Mouse (Mus musculus) heart, embryonic 15.5 days (tissue): ENCODE measurements around the gene Smu1. TPM values are rescaled to one million over a fixed set of nuclear protein-coding genes. Genes with fewer than 3 reads are reported as not detected.
A peak's percentile ranks its signal among the peaks of the same experiment; 100 is the strongest.

Experiments used
- ATAC-seq: fragments of 200-750 bp; cut with Nextera tagmentation; replicated peaks from 2 replicates; pipeline ENCODE4 v1.8.0; 2017; ENCODE audit warnings: low read depth, moderate TSS enrichment; ENCODE audit not compliant: insufficient number of reproducible peaks, insufficient read depth, low FRiP score
- H3K27ac ChIP-seq: fragments of 300-500 bp; sonication (generic); 2 replicates; pipeline ENCODE4 v1.5.1; 2015; ENCODE audit warnings: mild to moderate bottlenecking, inconsistent platforms
- H3K27me3 ChIP-seq: fragments of 300-500 bp; sonication (generic); 2 replicates; pipeline ENCODE4 v1.6.1; 2015; ENCODE audit warnings: inconsistent platforms
- H3K36me3 ChIP-seq: fragments of 300-500 bp; sonication (generic); 2 replicates; pipeline ENCODE4 v1.6.1; 2015; ENCODE audit warnings: mild to moderate bottlenecking, inconsistent platforms
- H3K4me1 ChIP-seq: fragments of 300-500 bp; sonication (generic); replicated peaks from 2 replicates; pipeline ENCODE4 v1.6.1; 2015; ENCODE audit warnings: inconsistent platforms
- H3K4me2 ChIP-seq: fragments of 300-500 bp; sonication (generic); 2 replicates; pipeline ENCODE4 v1.6.1; 2015; ENCODE audit warnings: inconsistent platforms, mild to moderate bottlenecking, moderate library complexity
- H3K4me3 ChIP-seq: fragments of 300-500 bp; sonication (generic); 2 replicates; pipeline ENCODE4 v1.5.1; 2015; ENCODE audit warnings: mild to moderate bottlenecking, inconsistent platforms
- H3K9ac ChIP-seq: fragments of 300-500 bp; sonication (generic); 2 replicates; pipeline ENCODE4 v1.6.1; 2015; ENCODE audit warnings: mild to moderate bottlenecking, inconsistent platforms
- H3K9me3 ChIP-seq: fragments of 300-500 bp; sonication (generic); replicated peaks from 2 replicates; pipeline ENCODE4 v1.6.1; 2016; ENCODE audit warnings: inconsistent platforms
- WGBS: fragments of 180-500 bp; shearing (Covaris S2); methylation state at CpG from one replicate; pipeline ENCODE4 v1.1.7; 2015; ENCODE audit warnings: mixed read lengths; 5-methylcytosine and 5-hydroxymethylcytosine counted together
- polyA plus RNA-seq: library from polyadenylated mRNA; unstranded; fragments of >200 nt; fragmentation: Nextera tagmentation; extraction: Ambion mirVana; gene quantifications from 2 replicates; pipeline ENCODE4 v1.2.1, GENCODE M21; 2015

The Smu1 gene
- polyA plus RNA-seq, 1 experiment from 2014 or later, result 83.8 TPM

GRCm38 (mm10) chr4:40757157-40757779, 455 bp downstream of the Smu1 start:
- Histone ChIP-seq H3K4me3 (peak overlapping the region; percentile 99), H3K4me1 (peaks cover 5% of the 10 kb centered on the region), H3K27me3 (no peaks in the 10 kb centered on the region), H3K36me3 (peaks cover 33% of the 10 kb centered on the region), H3K9ac (peak overlapping the region; percentile 89), H3K9me3 (no peaks in the 10 kb centered on the region), H3K4me2 (peak overlapping the region; percentile 80), H3K27ac (peak overlapping the region; percentile 65)
- under 1% methylated on average over 39 of the region's 39 CpGs for WGBS
- peak; percentile 80 for ATAC-seq

DNA sequence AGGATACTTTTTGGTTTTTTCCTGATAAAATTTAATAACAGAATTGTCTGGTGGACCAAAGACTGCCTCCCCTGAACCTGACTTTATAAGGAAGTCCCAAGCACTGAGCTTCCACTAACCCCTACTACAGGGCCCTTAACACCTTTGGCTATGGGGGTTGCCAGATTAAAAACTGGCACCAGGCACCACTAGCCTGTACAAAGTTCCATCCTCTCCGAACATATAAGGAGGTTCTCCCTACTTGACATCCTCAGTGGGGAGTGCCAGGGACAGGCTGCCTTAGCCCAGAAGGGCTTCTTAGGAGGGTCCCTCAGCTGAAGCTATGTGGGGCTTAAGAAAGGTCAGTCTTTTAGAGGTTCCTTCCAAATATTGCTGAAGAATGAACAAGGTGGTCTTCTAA, 22.4 kb downstream of the Smu1 start:
- Histone ChIP-seq H3K4me2 (no peak overlapping the region), H3K9me3 (no peaks in the 10 kb centered on the region), H3K27me3 (no peaks in the 10 kb centered on the region), H3K36me3 (peaks cover 83% of the 10 kb centered on the region), H3K4me1 (no peaks in the 10 kb centered on the region), H3K27ac (no peak overlapping the region), H3K4me3 (no peak overlapping the region), H3K9ac (no peak overlapping the region)
- 46% methylated on average over 1 of the region's 1 CpGs for WGBS
- no peak for ATAC-seq

DNA sequence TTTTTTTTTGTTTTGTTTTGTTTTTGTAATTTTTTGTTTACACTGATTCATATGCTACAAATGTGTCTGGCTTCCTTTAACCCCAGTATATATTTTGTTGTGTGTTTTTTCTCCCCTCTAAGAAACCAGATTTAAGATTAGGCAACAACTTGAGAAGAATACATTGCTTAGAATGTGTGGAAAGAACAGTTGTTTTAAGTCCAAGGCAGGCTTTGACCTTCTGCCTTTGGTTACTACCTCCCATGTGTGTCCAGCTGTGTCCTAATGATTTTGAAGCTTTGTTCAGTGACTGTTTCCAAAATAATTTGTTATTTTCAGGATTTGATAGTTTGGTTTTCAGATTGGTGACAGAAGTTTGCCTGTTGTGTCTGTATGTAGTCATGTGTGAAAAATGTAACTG, 26.5 kb downstream of the Smu1 start:
- no peak for ATAC-seq
- Histone ChIP-seq H3K4me1 (peaks cover 5% of the 10 kb centered on the region; the same call in 1 of the 2 replicates), H3K9ac (no peak overlapping the region), H3K27ac (no peak overlapping the region), H3K4me2 (no peak overlapping the region), H3K9me3 (no peaks in the 10 kb centered on the region), H3K27me3 (no peaks in the 10 kb centered on the region), H3K36me3 (peaks cover 86% of the 10 kb centered on the region), H3K4me3 (no peak overlapping the region)

- Histone ChIP-seq H3K9ac (no peak overlapping the region), H3K9me3 (no peaks in the 10 kb centered on the region), H3K27me3 (no peaks in the 10 kb centered on the region), H3K27ac (no peak overlapping the region), H3K4me3 (no peak overlapping the region), H3K4me1 (peaks cover 29% of the 10 kb centered on the region), H3K4me2 (no peak overlapping the region), H3K36me3 (peaks cover 71% of the 10 kb centered on the region)
- no peak for ATAC-seq
- WGBS, result 80% methylated on average over 1 of the region's 1 CpGs
Observed at GRCm38 (mm10) chr4:40727247-40727646, 30.5 kb downstream of the Smu1 start.

DNA sequence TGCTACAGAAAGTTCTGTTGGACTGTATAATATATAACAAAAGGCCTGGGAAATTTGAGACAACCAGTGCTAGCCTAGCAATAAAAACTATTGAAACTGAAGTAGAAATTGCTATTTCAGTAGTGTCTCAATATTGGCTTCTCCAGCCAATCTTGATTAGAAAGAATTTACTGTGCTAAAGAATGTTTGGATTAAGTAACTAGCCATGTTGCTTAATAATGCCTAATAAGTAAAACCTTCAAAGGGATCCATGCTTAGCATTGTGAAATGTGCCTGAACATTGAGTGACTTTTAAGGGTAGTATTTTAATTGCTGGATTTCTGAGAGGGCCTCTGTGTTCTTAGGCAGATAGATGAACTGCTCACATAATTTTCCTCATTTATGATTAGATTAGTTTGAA, 32.2 kb downstream of the Smu1 start:
- no peak overlapping the region for H3K4me3 ChIP-seq
- H3K27ac ChIP-seq, result no peak overlapping the region
- H3K27me3 ChIP-seq, result no peaks in the 10 kb centered on the region
- H3K36me3 ChIP-seq, result peaks cover 55% of the 10 kb centered on the region
- H3K9me3 ChIP-seq, result no peaks in the 10 kb centered on the region
- H3K9ac ChIP-seq, result no peak overlapping the region
- H3K4me1 ChIP-seq, result peaks cover 38% of the 10 kb centered on the region
- H3K4me2 ChIP-seq, result 0 out of 2 replicates have a peak overlapping the region, but pooled peaks have one; percentile 2
- ATAC-seq, result no peak

GRCm38 (mm10) chr4:40725141-40725540, 32.6 kb downstream of the Smu1 start:
- H3K9me3 ChIP-seq, result no peaks in the 10 kb centered on the region
- peaks cover 38% of the 10 kb centered on the region for H3K4me1 ChIP-seq
- no peak overlapping the region for H3K9ac ChIP-seq
- no peak for ATAC-seq
- no peak overlapping the region for H3K27ac ChIP-seq
- peak overlapping the region; percentile 78 for H3K4me2 ChIP-seq
- H3K36me3 ChIP-seq, result peaks cover 51% of the 10 kb centered on the region
- no peaks in the 10 kb centered on the region for H3K27me3 ChIP-seq
- WGBS, result 75% methylated on average over 7 of the region's 7 CpGs
- no peak overlapping the region; the same call in 1 of the 2 replicates for H3K4me3 ChIP-seq

DNA sequence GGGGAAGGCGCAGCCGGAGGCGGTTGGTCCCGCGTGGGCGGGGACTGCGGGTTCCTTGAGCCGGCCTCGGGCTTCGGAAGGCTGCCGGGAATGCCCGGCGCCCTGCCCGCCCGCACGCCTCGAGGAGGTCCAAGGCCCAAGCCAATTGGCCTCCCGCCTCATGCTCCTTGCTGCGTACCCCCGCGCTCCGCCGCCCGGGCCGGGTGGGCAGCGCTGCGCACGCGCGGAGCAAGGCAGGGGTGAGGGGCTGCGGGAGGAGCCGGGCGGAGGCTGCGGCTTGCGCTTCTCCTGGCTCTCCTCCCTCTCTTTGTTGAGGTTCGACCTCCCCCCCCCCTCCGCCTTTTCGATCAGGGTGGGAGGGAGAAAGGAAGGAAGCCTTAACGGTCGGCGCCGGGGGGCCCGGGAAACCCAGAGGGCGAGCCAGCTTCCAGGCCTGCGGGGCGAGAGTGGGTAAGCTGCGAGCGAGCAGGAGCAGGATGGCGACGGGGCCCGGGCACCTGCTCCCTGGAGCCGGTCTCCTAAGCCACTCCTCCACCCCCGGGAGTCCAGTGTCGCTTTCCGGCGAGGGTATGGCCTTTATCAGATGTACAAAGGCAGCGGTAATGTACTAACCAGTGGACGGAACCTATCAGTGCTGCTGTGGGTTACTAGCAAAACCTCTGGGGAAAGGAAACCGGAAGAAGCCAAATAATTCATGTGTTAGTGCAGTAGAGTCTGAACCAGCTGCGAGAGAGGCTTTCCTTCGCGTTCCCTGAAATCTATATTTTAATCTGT, 34.8 kb downstream of the Smu1 start:
- peaks cover 32% of the 10 kb centered on the region for H3K36me3 ChIP-seq
- H3K27me3 ChIP-seq, result no peaks in the 10 kb centered on the region
- H3K27ac ChIP-seq, result peak overlapping the region; percentile 100
- ATAC-seq, result peak; percentile 83
- peak overlapping the region; percentile 78 for H3K4me2 ChIP-seq
- 0% methylated on average over 59 of the region's 62 CpGs for WGBS
- H3K4me3 ChIP-seq, result peak overlapping the region; percentile 96
- H3K9me3 ChIP-seq, result no peaks in the 10 kb centered on the region
- peak overlapping the region; percentile 97 for H3K9ac ChIP-seq
- H3K4me1 ChIP-seq, result peaks cover 35% of the 10 kb centered on the region

GRCm38 (mm10) chr4:40722011-40722666, 35.6 kb downstream of the Smu1 start, which contains the start of gene Dnaja1:
Gene Dnaja1 (plus strand): TSS chr4:40722150.
- Histone ChIP-seq H3K4me1 (peaks cover 35% of the 10 kb centered on the region), H3K9ac (peak within 1 kb of the TSS; percentile 97), H3K27me3 (no peaks in the 10 kb centered on the region), H3K36me3 (peaks cover 24% of the 10 kb centered on the region), H3K9me3 (no peaks in the 10 kb centered on the region), H3K4me3 (peak within 1 kb of the TSS; percentile 96), H3K27ac (peak within 1 kb of the TSS; percentile 100), H3K4me2 (peak within 1 kb of the TSS; percentile 78)
- peak; percentile 93 for ATAC-seq
- WGBS, result under 1% methylated on average over 54 of the region's 54 CpGs

DNA sequence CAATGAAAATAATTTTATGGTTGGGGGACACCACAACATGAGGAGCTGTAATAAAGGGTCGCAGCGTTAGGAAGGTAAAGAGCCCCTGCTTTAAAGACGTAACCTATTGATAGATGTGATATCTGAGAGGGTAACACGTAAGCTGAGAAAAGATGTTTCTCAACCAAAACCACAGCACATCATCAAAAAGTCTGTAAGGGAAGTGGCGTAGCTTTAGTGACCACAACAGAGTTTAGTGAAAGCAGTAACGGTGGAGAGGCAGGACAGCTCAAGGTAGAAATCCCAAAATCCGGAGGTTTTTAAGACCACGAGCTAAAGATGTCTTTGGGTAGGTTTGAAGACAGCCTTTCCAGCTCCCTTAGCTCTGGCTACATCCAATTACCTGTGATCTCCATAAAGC, 36.8 kb downstream of the Smu1 start:
- Histone ChIP-seq H3K9ac (no peak overlapping the region), H3K9me3 (no peaks in the 10 kb centered on the region), H3K4me3 (no peak overlapping the region), H3K27ac (peak overlapping the region; percentile 100), H3K4me1 (peaks cover 30% of the 10 kb centered on the region), H3K27me3 (no peaks in the 10 kb centered on the region), H3K36me3 (peaks cover 13% of the 10 kb centered on the region; the same call in 1 of the 2 replicates), H3K4me2 (peak overlapping the region; percentile 78; the same call in 1 of the 2 replicates)
- no peak for ATAC-seq
- WGBS, result 91% methylated on average over 8 of the region's 8 CpGs

DNA sequence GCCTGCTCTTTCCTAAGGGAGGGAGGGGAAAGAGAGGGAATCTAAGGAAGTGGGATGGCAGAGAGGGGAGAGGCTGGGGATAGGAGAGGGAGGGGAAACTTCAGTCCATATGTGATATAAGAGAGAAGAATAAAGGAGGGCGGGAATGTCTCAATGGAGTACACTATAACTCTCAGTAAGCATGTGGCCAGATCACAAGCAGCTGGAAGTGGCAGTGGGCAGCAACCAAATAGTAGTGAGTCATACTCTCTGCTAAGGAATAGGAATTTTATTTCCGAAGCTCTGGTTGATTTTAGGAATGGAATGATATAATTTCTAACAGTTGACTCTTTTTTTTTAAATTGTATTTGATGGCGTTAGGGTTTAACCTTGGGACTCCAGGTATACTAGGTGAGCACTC, 40.6 kb downstream of the Smu1 start:
- Histone ChIP-seq H3K4me2 (no peak overlapping the region), H3K4me1 (peaks cover 9% of the 10 kb centered on the region), H3K36me3 (no peaks in the 10 kb centered on the region), H3K4me3 (no peak overlapping the region), H3K27me3 (no peaks in the 10 kb centered on the region), H3K9ac (no peak overlapping the region), H3K9me3 (no peaks in the 10 kb centered on the region), H3K27ac (no peak overlapping the region)
- 88% methylated on average over 3 of the region's 3 CpGs for WGBS
- ATAC-seq, result no peak

DNA sequence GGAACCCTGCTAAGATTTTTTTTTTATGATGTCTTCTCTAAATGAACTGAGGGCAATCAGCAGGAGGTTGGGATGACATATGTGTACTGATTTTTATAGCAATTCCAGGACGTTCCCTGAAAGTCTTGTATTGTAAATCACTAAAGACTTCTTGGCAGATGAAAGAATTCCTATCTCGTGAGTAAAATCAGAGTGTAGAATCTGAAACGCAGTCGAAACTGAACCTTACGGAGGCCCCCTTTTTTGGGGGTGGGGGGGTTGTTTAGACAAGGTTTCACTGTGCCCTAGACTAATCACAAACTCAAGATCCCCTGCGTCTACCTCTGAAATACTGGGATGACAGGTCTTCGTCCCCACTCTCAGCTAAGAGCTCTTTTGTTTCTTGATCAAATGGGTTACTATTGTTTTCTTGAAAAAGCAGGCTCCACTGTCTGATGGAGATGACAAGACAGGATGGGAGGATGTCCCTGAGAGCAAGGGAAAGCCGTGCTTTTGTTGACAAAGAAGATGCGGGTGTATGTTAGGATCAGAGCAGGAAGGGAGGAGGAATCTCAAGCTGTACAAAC, 53.9 kb downstream of the Smu1 start:
- ATAC-seq, result no peak
- no peaks in the 10 kb centered on the region for H3K9me3 ChIP-seq
- no peaks in the 10 kb centered on the region for H3K36me3 ChIP-seq
- H3K27me3 ChIP-seq, result no peaks in the 10 kb centered on the region
- 27% methylated on average over 9 of the region's 9 CpGs for WGBS
- H3K4me2 ChIP-seq, result peak overlapping the region; percentile 66
- peak overlapping the region; percentile 96 for H3K27ac ChIP-seq
- peak overlapping the region; percentile 58 for H3K9ac ChIP-seq
- H3K4me1 ChIP-seq, result peaks cover 17% of the 10 kb centered on the region
- peak overlapping the region; percentile 63 for H3K4me3 ChIP-seq
